Mouse (Mus musculus): ENCODE measurements at regions not wholly inside any gene's neighbourhood (a gene's known extent, or its start where the extent isn't known, plus 50 kb on each side); places are given as distances from the start of the nearest gene placed in this dataset.

DNA sequence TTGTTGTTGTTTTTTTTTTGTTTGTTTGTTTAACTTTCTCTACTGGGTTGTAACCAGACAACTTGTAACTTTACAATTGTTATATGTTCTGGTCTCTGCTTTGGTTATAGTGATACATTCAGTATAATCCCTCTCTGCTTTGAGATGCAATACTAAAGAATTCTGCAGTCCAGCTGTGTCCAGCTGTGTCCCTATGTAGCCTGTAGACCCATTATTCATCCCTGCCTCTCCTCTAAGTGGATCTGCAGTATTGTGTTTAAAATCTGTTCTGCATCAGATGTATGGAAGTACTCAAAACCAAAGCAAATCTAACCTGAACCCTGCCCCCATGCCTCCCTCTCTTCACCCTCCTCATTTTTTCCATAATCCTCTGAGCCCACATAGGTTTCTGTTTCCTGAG lies 279.6 kb downstream of the Rps29 start:
- no peak for DNase-seq (ENCODE audit: low spot score in 2 of 2)

DNA sequence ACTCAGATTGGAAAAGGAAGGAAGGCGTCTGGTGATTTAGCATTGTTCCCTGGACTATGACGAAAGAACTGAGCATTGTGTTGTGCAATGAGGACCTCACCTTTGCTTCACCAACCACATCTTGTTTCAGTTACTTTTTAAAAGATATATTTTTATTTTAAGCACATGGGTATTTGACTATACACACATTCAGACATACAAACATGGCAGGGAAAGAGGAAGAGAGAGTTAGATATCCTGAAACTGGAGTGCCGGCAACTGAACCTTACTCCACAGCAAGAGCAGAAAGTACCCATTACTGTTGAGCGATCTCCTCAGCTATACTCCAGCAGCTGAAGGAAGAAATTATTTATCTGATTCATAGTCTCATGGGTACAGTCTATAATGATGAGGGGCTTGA lies 287.7 kb downstream of the Rps29 start:
- no peak for DNase-seq (ENCODE audit: low spot score in 2 of 2)

DNA sequence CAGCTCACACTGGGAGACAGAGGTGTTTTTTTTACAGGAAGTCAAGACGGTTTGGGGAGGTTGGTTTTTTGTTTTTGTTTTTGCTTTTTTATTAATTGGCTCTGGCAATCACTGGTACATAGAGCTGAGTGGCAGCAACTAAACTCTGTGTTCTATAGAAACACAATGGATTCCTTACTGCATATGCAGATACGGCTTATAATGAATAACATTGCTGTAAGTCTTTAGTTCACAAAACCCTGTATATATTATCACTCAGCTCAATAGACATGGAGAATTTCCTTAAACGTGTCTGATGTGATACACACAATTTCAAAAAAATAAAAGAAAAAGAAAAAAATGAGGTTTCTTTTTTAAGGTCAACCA lies 296.0 kb downstream of the Rps29 start:
- no peak for DNase-seq (ENCODE audit: low spot score in 2 of 2)

DNA sequence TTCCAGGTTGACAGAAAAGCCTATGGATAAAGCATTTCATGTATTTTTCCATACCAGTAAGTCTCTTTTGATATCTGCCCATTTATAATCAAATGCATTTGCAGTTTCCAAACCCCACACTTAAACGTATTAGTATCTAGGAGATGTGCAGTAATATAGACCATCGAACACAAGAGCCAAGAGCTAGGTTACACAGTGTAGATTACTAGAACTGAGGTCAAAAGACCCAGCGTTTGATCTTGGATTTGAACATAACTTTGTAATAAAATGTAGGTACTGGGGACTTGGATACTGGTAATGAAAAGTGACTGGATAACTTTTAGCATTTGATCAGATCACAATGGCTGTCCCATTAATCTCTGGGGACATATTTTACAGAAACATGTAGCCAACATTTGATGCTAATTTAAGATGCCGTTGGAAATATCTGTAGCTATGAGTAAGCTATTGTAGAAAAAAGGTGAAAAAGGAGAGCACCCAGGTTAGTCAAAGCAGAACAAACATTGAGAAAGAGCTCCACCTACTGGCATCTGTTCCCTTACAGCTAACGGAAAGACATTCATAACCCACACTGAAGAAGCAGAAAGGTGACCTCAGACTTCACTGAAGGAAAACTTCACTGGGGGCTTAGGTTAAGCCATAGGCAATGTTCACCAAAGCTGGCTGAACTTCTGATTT lies 296.5 kb downstream of the Rps29 start:
- DNase-seq (ENCODE audit: low spot score in 2 of 2) = no peak

DNA sequence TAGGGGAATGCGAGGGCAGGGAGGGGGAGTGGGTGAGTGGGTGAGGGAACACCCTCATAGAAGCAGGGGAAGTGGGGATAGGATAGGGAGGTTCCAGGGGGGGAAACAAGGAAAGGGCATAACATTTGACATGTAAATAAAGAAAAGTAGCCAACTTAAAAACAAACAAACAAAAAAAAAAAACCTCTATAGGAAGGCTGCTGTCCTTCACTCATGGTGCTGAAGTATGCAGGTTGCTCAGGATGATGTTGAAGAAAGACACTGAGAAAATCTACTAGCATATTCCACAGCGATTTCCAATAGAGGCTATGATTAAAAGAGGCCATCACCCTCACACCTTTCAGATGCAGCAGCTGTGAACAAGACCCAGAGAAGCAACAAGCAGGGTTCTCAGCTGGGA lies 298.7 kb downstream of the Rps29 start:
- no peak for DNase-seq (ENCODE audit: low spot score in 2 of 2)

DNA sequence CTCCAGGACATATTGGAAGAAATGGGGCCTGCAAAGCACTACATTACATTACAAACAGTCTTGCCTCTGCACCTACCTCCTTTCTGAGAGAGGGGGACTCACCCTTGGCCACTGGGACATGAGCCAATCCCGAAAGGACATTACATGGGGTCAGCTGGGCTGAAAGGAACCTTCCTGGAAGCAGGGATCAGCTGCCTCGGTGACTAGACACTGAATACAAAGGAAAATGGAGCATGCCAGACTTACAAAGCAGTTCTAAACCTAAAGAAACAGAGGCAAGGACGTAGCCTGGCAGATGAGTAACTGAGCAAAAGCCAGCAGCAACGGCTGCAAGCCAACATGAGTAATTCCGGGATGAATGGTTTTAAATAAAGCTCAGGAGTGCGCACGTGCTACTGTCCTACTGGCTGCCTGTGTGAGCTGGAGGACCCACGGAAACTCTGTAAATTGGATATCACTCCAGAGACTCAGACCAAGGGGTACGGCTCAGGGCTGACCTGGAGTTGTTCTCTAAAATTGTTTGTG lies 309.3 kb downstream of the Rps29 start:
- no peak for DNase-seq (ENCODE audit: low spot score in 2 of 2)

DNA sequence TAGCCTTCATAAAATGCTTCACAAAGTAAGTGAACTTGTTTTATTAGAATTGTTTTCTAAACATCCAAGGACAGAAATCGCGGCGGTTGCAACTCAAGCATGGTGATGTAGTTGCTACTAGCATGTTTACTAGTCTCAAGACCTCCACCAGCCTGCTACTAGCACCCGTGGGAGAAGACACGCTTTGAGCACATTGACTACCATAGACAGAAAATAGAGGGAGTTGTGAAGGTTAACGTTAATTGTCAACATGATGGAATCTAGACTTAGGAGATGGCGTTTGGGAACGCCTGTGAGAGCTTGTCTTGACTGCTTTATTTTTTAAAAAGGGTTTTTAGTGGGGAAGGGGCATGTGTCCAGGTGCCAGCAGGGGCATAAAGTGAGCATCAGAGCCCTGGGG lies 318.2 kb downstream of the Rps29 start:
- no peak for DNase-seq (ENCODE audit: low spot score in 2 of 2)

DNA sequence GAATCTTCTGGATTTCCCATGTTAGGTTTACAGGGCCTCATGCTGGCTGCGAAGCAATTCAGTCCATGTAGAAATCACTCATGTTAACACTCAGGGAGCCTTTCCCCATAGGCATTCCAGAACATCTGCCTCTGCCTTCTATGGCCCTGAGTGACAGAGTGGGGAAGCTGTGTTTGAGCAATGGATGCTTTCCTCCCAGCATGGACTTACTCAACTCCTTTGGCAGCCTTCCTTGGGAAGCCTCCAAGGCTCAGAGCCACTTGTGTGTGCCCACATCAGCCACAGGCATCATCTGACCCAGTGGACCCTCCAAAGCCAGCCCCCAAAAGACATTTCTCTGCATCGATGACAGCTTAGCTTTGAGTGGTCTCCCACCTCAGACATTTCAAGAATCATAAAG lies 318.8 kb downstream of the Rps29 start:
- no peak for DNase-seq (ENCODE audit: low spot score in 2 of 2)

DNA sequence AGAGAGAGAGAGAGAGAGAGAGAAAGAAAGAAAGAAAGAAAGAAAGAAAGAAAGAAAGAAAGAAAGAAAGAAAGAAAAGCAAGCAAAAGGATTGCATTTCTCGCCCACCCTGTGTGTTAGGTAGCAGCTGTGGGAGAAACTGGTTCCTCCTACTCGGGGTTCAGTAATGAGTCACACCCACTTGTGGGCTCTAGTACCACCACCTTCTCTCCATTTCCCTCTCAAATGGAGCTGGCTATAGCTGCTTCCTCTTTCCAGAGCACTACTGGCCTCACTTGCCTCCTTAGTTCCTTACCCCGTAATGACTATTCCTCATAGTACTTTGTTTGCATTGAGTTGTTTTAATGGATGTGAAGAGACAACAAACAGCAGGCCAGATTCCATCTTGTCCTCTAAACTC lies 323.0 kb downstream of the Rps29 start:
- DNase-seq (ENCODE audit: low spot score in 2 of 2) = no peak

DNA sequence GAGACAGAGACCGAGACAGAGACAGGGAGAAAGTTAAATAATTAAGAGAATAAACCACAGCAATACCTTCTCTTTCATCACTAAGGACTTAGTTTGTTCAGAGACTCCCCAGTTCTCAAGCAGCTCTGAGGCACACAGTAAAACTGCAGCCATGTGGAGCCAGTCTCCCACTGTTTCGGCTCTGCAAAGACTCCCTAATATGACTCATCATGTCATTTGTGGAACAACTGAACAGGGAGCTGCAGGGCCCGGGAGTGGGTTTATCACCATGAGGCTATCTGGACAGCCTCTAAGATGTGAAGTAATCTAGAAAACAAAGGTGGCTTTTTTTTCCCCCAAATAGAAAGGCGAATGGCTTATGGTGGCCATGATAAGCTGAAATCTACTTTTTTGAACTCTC lies 325.1 kb downstream of the Rps29 start:
- DNase-seq (ENCODE audit: low spot score in 2 of 2) = no peak

DNA sequence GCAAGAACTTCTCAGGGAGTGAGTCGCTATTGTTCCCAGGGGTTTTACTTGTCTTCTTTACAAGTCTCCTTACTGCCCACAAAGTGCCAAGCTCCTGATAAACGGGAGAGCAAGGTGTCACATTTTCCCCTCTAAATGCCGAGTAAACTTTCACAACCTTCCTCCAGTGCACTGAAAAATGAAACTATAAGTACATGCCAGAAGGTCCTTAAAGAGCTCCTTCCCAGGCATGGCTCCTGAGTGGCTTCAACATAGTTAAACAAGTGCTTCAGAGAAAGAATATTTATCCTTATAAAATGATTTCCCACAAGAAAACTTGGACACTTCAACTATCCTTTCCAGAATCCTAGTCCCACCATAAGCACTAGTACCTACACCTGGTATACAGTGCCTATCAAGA lies 329.6 kb downstream of the Rps29 start:
- no peak for DNase-seq (ENCODE audit: low spot score in 2 of 2)

DNA sequence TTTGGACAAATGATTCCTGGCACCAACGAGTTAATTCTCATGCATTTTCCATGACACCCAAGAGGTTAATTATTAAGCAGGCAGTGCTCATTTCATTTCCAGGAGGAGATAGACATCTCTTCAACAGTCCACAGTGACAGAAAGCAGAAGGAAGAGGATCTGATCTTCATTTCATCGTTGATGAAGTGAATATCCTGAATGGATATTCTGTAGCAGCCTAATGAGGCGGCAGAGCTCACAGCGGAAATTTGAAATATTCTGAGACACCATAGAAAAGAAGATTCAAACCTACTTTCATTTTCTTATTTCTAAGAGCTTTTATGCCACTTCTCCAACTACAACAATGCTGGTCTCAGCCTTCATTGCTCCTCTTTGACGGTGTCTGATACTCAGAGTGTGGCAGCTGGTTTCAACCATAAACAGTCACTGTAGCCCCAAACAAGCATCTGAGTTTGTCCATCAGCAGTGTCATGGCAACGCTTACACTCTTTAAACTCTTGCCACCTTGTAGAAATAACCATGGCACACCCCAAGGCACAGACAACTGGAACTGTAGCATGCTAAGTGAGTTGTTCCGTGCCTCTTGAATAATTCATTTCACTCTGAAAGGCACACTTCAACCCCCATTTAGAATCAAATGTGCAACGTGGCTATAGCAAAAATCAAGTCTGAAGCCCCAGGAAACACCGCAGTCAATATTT lies 331.3 kb downstream of the Rps29 start:
- no peak for DNase-seq (ENCODE audit: low spot score in 2 of 2)

DNA sequence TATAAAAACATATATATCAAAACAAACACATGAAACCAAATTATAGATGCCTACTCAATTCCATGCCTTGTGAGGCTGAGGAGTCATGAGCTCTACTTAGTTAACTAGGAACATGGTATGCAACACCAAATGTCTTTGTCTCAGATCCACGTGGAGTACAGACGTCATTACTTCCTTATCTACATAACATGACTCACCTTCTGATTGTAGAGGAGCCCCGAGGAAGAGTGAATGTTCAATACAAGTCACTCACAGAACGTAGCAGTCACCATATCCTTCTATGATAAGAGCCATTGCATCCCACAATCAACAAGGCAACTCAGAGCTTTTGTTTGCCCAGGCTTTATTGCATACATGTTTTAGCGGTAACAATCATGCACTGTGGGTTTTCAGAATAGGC lies 364.6 kb downstream of the Rps29 start:
- no peak for DNase-seq (ENCODE audit: low spot score in 2 of 2)

DNA sequence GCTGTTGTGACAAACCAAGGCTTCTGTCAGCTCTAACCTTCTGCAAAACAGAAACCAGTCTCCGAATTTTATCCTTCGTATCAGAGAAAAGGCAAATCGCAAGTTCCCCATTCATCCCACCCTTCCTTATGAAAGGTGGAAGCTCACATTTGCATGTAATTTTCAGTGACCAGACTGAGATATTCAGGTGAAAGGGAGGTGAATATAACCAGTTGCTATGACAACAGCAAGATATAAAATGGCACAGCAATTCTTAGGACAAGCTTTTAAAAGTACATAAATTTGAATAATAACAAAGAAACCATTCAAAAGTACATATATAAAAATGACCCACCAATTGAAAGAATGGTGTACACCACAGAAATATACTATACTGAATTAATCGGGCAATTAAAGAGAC lies 375.4 kb downstream of the Rps29 start:
- DNase-seq (ENCODE audit: low spot score in 2 of 2) = no peak

DNA sequence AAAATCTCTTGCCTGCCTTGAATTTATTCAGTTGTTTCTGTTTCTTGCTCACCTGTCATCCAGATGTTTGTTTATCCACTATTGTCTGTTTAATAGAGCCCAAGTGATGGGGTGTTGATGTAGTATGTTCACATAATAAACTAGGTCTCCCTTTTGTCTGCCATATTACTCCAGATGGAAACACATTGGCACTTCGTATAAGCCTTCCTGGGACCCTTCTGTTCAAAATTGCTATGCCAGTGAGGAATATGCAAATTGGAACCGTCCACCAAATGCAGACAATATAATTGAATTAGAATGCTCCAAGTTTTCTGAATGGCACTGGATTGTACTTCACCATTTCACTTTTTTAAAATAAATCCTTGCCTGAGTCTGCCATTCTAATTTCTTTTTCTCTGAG lies 383.5 kb downstream of the Rps29 start:
- DNase-seq (ENCODE audit: low spot score in 2 of 2) = no peak

DNA sequence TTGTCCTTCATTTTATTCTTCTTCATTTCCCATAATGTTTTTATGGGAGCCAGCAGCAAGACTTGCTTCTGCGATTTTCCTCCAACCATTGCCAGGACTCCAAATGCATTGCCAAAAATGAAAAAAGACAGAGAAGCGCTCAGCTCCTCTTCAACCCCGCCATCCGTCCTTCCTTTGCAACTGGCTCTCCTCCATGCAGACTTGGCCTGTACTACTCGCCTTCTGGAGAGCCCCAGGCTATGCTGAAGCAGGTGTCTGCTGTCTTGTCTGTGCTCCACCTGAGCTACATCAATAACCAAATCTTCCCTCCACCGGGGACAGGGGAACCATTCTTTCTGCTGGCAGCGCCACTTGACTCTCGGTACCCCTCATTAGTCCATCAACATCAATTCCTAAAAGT lies 384.2 kb downstream of the Rps29 start:
- DNase-seq (ENCODE audit: low spot score in 2 of 2) = no peak

DNA sequence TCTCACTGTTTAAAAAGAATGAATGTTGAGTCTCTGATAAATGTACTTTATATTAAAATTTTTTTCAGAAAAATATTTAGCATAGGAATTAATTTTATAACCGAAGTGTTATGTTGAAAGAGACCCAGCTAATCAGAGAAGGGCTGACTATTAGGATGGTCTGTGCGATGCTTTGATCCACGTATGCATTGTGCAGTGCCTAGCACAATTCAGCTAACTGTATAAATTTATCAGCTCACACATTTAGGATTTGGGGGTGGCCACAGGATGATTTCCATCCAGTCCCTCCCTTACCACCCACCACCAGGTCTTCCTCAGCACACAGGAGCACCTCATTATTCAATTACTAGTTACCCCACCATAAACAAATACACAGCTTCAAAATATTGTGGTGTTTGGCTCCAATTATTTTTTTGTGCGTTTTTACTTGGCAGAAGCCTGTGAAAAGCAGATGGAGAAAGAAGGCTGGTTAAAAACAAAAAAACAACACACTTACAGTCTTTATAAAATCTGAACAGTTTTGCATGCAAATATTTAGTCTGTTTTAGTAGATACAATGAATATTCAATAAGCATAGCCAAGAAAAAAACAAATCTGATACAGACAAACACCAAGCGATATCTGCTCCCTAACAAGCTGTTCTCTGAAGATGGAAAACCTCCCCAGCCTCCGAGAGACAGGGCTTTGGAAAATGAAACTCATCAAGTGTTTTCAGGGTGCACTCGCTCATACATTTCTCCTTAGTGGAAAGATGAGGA lies 400.5 kb downstream of the Rps29 start:
- DNase-seq (ENCODE audit: low spot score in 2 of 2) = no peak

DNA sequence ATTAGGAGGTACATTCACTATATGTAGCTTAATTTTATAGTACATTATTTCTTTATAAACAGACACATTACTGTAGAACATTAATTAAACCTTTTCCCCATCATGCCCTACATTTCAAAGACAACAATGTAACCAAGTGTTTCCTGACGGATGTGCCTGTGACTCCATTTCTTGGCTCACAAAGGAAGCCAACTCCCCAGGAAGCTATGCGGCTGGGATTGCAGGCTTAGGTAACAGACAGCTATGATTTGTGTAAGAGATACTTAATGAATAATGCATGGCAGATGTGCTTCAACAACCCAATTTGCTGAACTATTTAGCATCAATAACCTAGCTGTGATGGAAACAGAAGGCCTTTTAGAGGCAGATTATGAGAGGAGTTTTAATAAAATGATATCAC lies 430.1 kb downstream of the Rps29 start:
- DNase-seq (ENCODE audit: low spot score in 2 of 2) = no peak

DNA sequence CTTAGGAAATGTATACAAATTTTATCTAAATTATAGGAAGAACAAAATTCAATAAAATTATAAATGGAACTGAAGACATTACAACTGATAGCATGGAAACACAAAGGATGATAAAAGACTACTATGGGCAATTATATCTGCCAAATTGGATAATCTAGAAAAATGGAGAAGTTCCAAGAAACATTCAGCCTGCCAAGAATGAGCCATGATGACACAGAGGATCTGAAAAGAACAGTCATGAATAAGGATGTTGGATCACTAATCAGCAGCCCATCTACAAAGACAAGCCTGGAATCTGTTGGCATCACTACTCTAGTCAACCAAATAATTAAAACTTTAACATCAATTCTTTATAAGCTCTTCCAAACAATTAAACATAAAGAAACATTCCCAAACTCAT lies 440.0 kb downstream of the Rps29 start:
- no peak for DNase-seq (ENCODE audit: low spot score in 2 of 2)

DNA sequence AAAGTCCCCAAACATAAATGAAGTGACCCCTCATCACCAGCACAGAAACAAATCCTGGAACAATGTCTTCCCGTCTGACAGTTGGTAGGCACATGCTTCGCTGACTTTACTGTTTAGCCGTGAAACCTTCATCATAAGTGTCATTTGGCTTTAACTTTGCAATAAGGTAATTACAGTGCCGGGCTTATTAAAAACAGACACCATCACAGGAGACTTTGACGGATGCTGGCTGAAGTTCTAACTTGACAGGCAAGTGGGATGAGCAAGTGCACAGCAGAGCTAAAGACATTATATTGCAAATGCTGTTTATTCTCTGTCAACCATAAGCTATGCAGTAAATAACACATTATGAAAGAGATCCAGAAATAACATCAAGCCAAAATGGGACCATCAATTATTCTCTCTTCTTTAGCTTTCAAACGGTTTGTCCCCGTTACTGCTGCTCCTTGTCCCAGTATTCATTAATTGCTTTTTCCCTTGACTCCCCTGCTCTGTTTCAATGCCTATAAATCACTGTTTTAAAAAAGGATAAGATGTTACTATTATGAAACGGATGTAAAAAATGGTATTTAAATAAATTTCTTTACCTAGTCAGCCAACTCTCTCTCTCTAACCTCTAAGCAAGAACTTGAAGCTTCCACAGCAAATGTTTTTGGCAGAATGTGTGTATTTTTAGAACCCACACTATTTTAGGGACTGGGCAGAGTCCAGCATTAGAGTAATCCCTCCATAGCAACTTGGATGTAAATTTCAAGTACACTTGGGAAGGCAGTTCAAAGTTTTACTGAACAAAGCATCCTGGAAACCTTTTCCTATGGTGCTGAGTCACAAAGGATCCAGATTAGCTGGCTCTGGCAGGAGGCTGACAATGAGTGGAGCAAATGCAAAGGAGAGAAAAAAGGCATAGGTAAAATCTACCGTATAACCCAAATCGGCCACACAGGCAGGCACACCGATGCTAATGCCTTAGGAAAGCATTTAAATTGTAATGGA lies 464.4 kb downstream of the Rps29 start:
- DNase-seq (ENCODE audit: low spot score in 2 of 2) = no peak

DNA sequence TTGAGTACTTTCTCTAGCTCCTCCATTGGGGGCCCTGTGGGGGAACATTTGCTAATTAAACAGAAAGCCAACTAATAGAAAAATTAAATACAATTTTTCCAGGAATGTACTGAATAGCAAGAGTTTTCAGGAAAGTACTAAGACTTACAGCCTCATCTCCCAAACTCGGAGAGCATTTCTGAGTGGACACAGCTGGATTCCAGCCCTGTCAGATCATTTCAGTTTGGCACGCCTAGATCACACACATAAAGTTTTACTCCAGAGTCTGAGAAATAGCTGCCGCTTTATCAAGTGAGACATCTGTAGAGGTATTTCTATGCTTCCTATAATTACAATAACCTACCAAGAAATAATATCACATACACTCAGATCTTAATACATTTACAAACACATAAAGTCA lies 470.7 kb downstream of the Rps29 start:
- no peak for DNase-seq (ENCODE audit: low spot score in 2 of 2)

DNA sequence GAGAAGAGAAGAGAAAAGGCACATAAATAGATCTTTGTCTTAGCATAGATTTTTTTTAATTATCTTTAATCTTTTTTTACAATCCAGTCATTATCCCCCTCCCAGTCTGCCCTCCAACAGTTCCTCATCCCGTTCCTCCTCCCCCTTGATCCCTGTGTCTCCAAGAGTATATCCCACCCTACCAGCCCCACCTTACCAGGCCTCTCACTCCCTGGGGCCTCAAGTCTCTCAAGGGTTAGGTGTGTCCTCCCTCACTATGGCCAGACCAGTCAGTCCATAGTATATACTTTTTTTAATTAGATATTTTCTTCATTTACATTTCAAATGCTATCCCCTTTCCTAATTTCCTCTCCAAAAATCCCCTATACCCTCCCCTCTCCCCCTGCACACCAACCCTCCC lies 475.1 kb downstream of the Rps29 start:
- DNase-seq (ENCODE audit: low spot score in 2 of 2) = no peak

Data from heart, adult 9 months (tissue).